Mouse (Mus musculus): ENCODE measurements around the gene Rbpj. TPM values are rescaled to one million over a fixed set of nuclear protein-coding genes. Genes with fewer than 3 reads are reported as not detected.

Rbpj gene
- polyA plus RNA-seq, 1 experiment = 6.0 TPM

DNA sequence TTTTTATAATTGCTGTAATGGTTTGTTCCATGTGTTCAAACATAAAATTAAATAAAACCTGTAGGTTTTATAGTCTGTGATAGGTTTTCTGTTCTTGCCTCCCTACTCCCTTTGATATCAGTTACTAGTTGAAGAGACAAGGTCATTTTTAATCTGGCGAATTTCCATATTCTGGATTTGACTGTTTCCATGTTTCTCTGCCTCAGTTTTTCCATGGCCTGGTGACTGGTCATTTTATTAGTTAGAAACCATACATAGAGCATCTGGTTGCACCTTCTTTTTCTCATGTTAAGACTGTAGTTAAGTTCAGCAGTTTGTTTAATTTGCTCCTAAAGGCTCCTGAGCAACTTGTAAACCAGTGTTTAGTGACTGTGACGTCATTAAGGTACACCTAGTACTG, 181.4 kb downstream of the Rbpj start:
- Histone ChIP-seq H3K27me3 (ENCODE audit: control insufficient read depth, insufficient read depth, low read length) (no peaks in the 10 kb centered on the region), H3K4me3 (ENCODE audit: control insufficient read depth, low read depth, low read length) (no peak overlapping the region), H3K36me3 (ENCODE audit: control insufficient read depth, insufficient read depth, low read length) (0 out of 2 replicates have a peak, but pooled peaks cover 1% of the 10 kb centered on the region), H3K27ac (ENCODE audit: control insufficient read depth, insufficient read depth, low read depth, low read length) (no peak overlapping the region), H3K4me1 (ENCODE audit: control insufficient read depth, insufficient read depth, low read length) (no peaks in the 10 kb centered on the region)
- no peak for TF ChIP-seq POLR2A (IDR thresholded peaks at IDR 0.05; ENCODE audit: control insufficient read depth, low read depth, low read length)
- TF ChIP-seq CTCF (IDR thresholded peaks at IDR 0.05; ENCODE audit: control insufficient read depth, insufficient read depth, insufficient replicate concordance, low read depth, low read length) = no peak

GRCm38 (mm10) chr5:53656596-53656995, 190.6 kb downstream of the Rbpj start:
- H3K36me3 ChIP-seq (ENCODE audit: control insufficient read depth, insufficient read depth, low read length) = no peaks in the 10 kb centered on the region
- no peaks in the 10 kb centered on the region for H3K27me3 ChIP-seq (ENCODE audit: control insufficient read depth, insufficient read depth, low read length)
- no peak overlapping the region for H3K4me3 ChIP-seq (ENCODE audit: control insufficient read depth, low read depth, low read length)
- TF ChIP-seq CTCF (IDR thresholded peaks at IDR 0.05; ENCODE audit: control insufficient read depth, insufficient read depth, insufficient replicate concordance, low read depth, low read length) = no peak
- no peak for TF ChIP-seq POLR2A (IDR thresholded peaks at IDR 0.05; ENCODE audit: control insufficient read depth, low read depth, low read length)
- no peaks in the 10 kb centered on the region for H3K4me1 ChIP-seq (ENCODE audit: control insufficient read depth, insufficient read depth, low read length)
- no peak overlapping the region for H3K27ac ChIP-seq (ENCODE audit: control insufficient read depth, insufficient read depth, low read depth, low read length)

- no peaks in the 10 kb centered on the region for H3K4me1 ChIP-seq (ENCODE audit: control insufficient read depth, insufficient read depth, low read length)
- no peak overlapping the region for H3K27ac ChIP-seq (ENCODE audit: control insufficient read depth, insufficient read depth, low read depth, low read length)
- H3K4me3 ChIP-seq (ENCODE audit: control insufficient read depth, low read depth, low read length) = no peak overlapping the region
- H3K27me3 ChIP-seq (ENCODE audit: control insufficient read depth, insufficient read depth, low read length) = no peaks in the 10 kb centered on the region
- H3K36me3 ChIP-seq (ENCODE audit: control insufficient read depth, insufficient read depth, low read length) = no peaks in the 10 kb centered on the region
- no peak for TF ChIP-seq POLR2A (IDR thresholded peaks at IDR 0.05; ENCODE audit: control insufficient read depth, low read depth, low read length)
- no peak for TF ChIP-seq CTCF (IDR thresholded peaks at IDR 0.05; ENCODE audit: control insufficient read depth, insufficient read depth, insufficient replicate concordance, low read depth, low read length)
These were observed 192.0 kb downstream of the Rbpj start for GRCm38 (mm10) chr5:53657925-53658324.

DNA sequence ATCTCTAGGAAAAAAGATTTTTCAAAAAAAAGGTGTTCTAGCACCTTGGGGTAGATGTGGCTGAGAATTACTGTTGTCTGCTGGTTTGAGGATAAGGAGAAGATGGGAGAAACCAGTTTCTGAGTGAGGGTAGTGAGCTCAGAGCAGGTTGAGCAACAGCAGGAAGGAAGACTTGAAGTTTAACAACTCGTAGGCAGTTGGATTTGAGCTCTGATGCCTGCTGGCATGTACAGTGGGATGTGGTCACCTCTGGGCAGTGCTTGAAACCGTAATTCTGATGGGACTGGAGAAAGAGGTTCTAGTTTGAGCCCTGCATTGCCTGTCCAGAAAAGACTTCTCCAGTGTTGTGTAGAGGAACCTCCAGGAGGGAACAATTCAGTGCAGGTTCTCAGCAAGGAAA, 195.6 kb downstream of the Rbpj start:
- H3K27ac ChIP-seq (ENCODE audit: control insufficient read depth, insufficient read depth, low read depth, low read length) = no peak overlapping the region
- no peaks in the 10 kb centered on the region for H3K4me1 ChIP-seq (ENCODE audit: control insufficient read depth, insufficient read depth, low read length)
- TF ChIP-seq POLR2A (IDR thresholded peaks at IDR 0.05; ENCODE audit: control insufficient read depth, low read depth, low read length) (no peak), CTCF (IDR thresholded peaks at IDR 0.05; ENCODE audit: control insufficient read depth, insufficient read depth, insufficient replicate concordance, low read depth, low read length) (no peak)
- H3K4me3 ChIP-seq (ENCODE audit: control insufficient read depth, low read depth, low read length) = no peak overlapping the region
- H3K27me3 ChIP-seq (ENCODE audit: control insufficient read depth, insufficient read depth, low read length) = no peaks in the 10 kb centered on the region
- H3K36me3 ChIP-seq (ENCODE audit: control insufficient read depth, insufficient read depth, low read length) = no peaks in the 10 kb centered on the region

DNA sequence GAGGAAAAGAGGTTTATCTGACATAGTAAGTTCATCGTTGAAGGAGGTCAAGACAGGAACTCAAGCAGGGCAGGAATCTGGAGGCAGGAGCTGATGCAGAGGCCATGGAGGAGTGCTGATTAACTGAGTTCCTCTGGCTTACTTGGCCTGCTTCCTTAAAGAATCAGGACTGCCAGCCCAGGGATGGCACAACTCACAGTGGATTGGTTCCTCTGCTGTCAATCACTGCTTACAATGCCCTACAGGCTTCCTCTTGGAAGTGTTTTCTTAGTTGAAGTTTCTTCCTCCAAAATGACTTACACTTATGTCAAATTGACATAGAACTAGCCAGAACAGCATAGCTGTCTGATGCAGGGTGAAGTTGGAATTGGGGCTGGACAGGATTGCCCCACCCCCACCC, 196.5 kb downstream of the Rbpj start:
- TF ChIP-seq CTCF (IDR thresholded peaks at IDR 0.05; ENCODE audit: control insufficient read depth, insufficient read depth, insufficient replicate concordance, low read depth, low read length) (no peak), POLR2A (IDR thresholded peaks at IDR 0.05; ENCODE audit: control insufficient read depth, low read depth, low read length) (no peak)
- no peak overlapping the region for H3K27ac ChIP-seq (ENCODE audit: control insufficient read depth, insufficient read depth, low read depth, low read length)

GRCm38 (mm10) chr5:53663665-53664064, 197.7 kb downstream of the Rbpj start:
- no peak overlapping the region for H3K4me3 ChIP-seq (ENCODE audit: control insufficient read depth, low read depth, low read length)
- no peak overlapping the region for H3K27ac ChIP-seq (ENCODE audit: control insufficient read depth, insufficient read depth, low read depth, low read length)
- no peaks in the 10 kb centered on the region for H3K27me3 ChIP-seq (ENCODE audit: control insufficient read depth, insufficient read depth, low read length)
- no peaks in the 10 kb centered on the region for H3K36me3 ChIP-seq (ENCODE audit: control insufficient read depth, insufficient read depth, low read length)
- TF ChIP-seq CTCF (IDR thresholded peaks at IDR 0.05; ENCODE audit: control insufficient read depth, insufficient read depth, insufficient replicate concordance, low read depth, low read length) (no peak), POLR2A (IDR thresholded peaks at IDR 0.05; ENCODE audit: control insufficient read depth, low read depth, low read length) (no peak)
- no peaks in the 10 kb centered on the region for H3K4me1 ChIP-seq (ENCODE audit: control insufficient read depth, insufficient read depth, low read length)

More for the DNA sequence above, 196.5 kb downstream of the Rbpj start:
- no peaks in the 10 kb centered on the region for H3K27me3 ChIP-seq (ENCODE audit: control insufficient read depth, insufficient read depth, low read length)
- H3K4me3 ChIP-seq (ENCODE audit: control insufficient read depth, low read depth, low read length) = no peak overlapping the region
- H3K4me1 ChIP-seq (ENCODE audit: control insufficient read depth, insufficient read depth, low read length) = no peaks in the 10 kb centered on the region
- H3K36me3 ChIP-seq (ENCODE audit: control insufficient read depth, insufficient read depth, low read length) = no peaks in the 10 kb centered on the region

DNA sequence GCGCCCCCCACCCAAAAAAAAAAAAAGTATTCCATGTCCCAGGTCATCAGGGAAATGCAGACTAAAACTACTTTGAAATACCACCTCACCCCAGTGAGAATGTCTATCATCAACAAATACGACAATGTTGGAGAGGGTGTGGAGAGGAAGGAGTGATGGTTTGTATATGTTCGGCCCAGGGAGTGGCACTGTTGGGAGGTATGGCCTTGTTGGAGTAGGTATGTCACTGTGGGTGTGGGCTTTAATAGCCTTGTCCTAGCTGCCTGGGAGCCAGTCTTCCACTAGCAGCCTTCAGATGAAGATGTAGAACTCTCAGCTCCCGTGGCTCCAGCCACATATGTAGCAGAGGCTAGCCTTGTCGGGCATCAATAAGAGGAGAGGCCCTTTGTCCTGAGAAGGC, 202.1 kb downstream of the Rbpj start:
- Histone ChIP-seq H3K4me1 (ENCODE audit: control insufficient read depth, insufficient read depth, low read length) (peaks cover 3% of the 10 kb centered on the region; the same call in 1 of the 2 replicates), H3K27me3 (ENCODE audit: control insufficient read depth, insufficient read depth, low read length) (no peaks in the 10 kb centered on the region), H3K4me3 (ENCODE audit: control insufficient read depth, low read depth, low read length) (no peak overlapping the region), H3K36me3 (ENCODE audit: control insufficient read depth, insufficient read depth, low read length) (no peaks in the 10 kb centered on the region), H3K27ac (ENCODE audit: control insufficient read depth, insufficient read depth, low read depth, low read length) (no peak overlapping the region)
- TF ChIP-seq POLR2A (IDR thresholded peaks at IDR 0.05; ENCODE audit: control insufficient read depth, low read depth, low read length) (no peak), CTCF (IDR thresholded peaks at IDR 0.05; ENCODE audit: control insufficient read depth, insufficient read depth, insufficient replicate concordance, low read depth, low read length) (no peak)
